Mouse (Mus musculus) G1E (cell line): ENCODE data around the gene Cep112. TPM values are rescaled to one million over a fixed set of nuclear protein-coding genes. Genes with fewer than 3 reads are reported as not detected.

Experiments used
- ATAC-seq: 2 replicates; pipeline ENCODE4 v1.8.0; 2016; ENCODE audit warnings: mild to moderate bottlenecking; ENCODE audit not compliant: insufficient number of reproducible peaks, poor library complexity, low FRiP score, severe bottlenecking; ENCODE audit errors: extremely low read depth
- DNase-seq: peaks from one replicate; pipeline ENCODE4 v3.0.0; 2012; ENCODE audit warnings: low spot score
- H3K27me3 ChIP-seq: 2 replicates; pipeline ENCODE4 v1.6.1; 2012; ENCODE audit warnings: mild to moderate bottlenecking, low read length, inconsistent platforms; ENCODE audit not compliant: insufficient read depth
- H3K36me3 ChIP-seq: replicated peaks from 2 replicates; pipeline ENCODE3; 2012; ENCODE audit warnings: mild to moderate bottlenecking, inconsistent platforms
- H3K4me1 ChIP-seq: 2 replicates; pipeline ENCODE4 v1.6.1; 2012; ENCODE audit warnings: low read depth, low read length, inconsistent platforms, mixed read lengths; ENCODE audit not compliant: insufficient read depth
- H3K4me3 ChIP-seq: 2 replicates; pipeline ENCODE4 v1.5.1; 2012; ENCODE audit warnings: low read depth, mild to moderate bottlenecking, inconsistent platforms, low read length, moderate library complexity, mixed read lengths
- H3K9me3 ChIP-seq: replicated peaks from 2 replicates; pipeline ENCODE4 v1.6.1; 2012; ENCODE audit warnings: inconsistent platforms
- CTCF ChIP-seq: IDR thresholded peaks from 2 replicates; pipeline ENCODE4 v1.5.1; 2012; ENCODE audit warnings: low read depth, low read length, inconsistent platforms, mixed read lengths
- GATA1 ChIP-seq: IDR thresholded peaks from 2 replicates; pipeline ENCODE4 v1.6.1; 2012; ENCODE audit warnings: borderline replicate concordance, low read length, inconsistent platforms, mixed read lengths
- GATA2 ChIP-seq: IDR thresholded peaks from 2 replicates; pipeline ENCODE4 v1.6.1; 2012; ENCODE audit warnings: low read depth, low read length, inconsistent platforms, borderline replicate concordance
- POLR2AphosphoS5 ChIP-seq: IDR thresholded peaks from 2 replicates; pipeline ENCODE4 v1.6.1; 2012; ENCODE audit warnings: low read depth, low read length, inconsistent platforms; ENCODE audit not compliant: insufficient replicate concordance
- TAL1 ChIP-seq: conservative IDR thresholded peaks from 2 replicates; pipeline ENCODE4 v1.6.1; 2012; ENCODE audit warnings: low read depth, low read length, inconsistent platforms, mixed read lengths
- polyA plus RNA-seq: library from polyadenylated mRNA; stranded (reverse); fragments of >175 nt; gene quantifications from 2 replicates; pipeline ENCODE4 v1.2.3, GENCODE M21; 2012
- total RNA-seq, 2 experiments: library from RNA; stranded (forward) in 1 of 2; stranded (reverse) in 1 of 2; fragments of 200-1000 nt in 1 of 2; fragments of >200 nt in 1 of 2; fragmentation: Nextera tagmentation in 1 of 2; gene quantifications; 2 replicates each; pipeline ENCODE4 v1.2.3; 2014 to 2017

Cep112 gene
- total and polyA plus RNA-seq, 3 experiments, result 0.22 TPM; not detected in 2

- no peak for DNase-seq
- Histone ChIP-seq H3K27me3 (no peaks in the 10 kb centered on the region), H3K36me3 (no peaks in the 10 kb centered on the region), H3K9me3 (peaks cover 13% of the 10 kb centered on the region), H3K4me1 (no peaks in the 10 kb centered on the region), H3K4me3 (no peak overlapping the region)
- TF ChIP-seq CTCF (no peak), GATA1 (no peak), GATA2 (no peak), TAL1 (no peak)
- ATAC-seq, result no peak
Observed at GRCm38 (mm10) chr11:108606036-108606435, 181.0 kb downstream of the Cep112 start.

- no peak overlapping the region for H3K4me3 ChIP-seq
- no peaks in the 10 kb centered on the region for H3K36me3 ChIP-seq
- DNase-seq (no peak), ATAC-seq (no peak)
- H3K9me3 ChIP-seq, result peaks cover 12% of the 10 kb centered on the region
- no peaks in the 10 kb centered on the region for H3K27me3 ChIP-seq
- H3K4me1 ChIP-seq, result no peaks in the 10 kb centered on the region
- TF ChIP-seq CTCF (no peak), TAL1 (no peak), GATA2 (no peak)
Observed at GRCm38 (mm10) chr11:108606836-108607235, 181.8 kb downstream of the Cep112 start.

GRCm38 (mm10) chr11:108620628-108621433 is 195.8 kb downstream of the Cep112 start:
- TF ChIP-seq GATA2 (no peak), GATA1 (no peak), TAL1 (no peak), CTCF (no peak), POLR2AphosphoS5 (no peak)
- no peak for ATAC-seq

GRCm38 (mm10) chr11:108621434-108621901 is 196.5 kb downstream of the Cep112 start:
- H3K4me1 ChIP-seq, result no peaks in the 10 kb centered on the region
- H3K27me3 ChIP-seq, result no peaks in the 10 kb centered on the region
- no peaks in the 10 kb centered on the region for H3K36me3 ChIP-seq
- TF ChIP-seq CTCF, result no peak
- no peak for TF ChIP-seq TAL1
- TF ChIP-seq GATA1, result no peak
- TF ChIP-seq POLR2AphosphoS5, result no peak
- TF ChIP-seq GATA2, result no peak
- peaks cover 25% of the 10 kb centered on the region for H3K9me3 ChIP-seq
- no peak overlapping the region for H3K4me3 ChIP-seq
- ATAC-seq (no peak), DNase-seq (no peak)

More at GRCm38 (mm10) chr11:108620628-108621433, 195.8 kb downstream of the Cep112 start:
- Histone ChIP-seq H3K36me3 (no peaks in the 10 kb centered on the region), H3K4me3 (no peak overlapping the region), H3K9me3 (peaks cover 28% of the 10 kb centered on the region), H3K4me1 (no peaks in the 10 kb centered on the region), H3K27me3 (no peaks in the 10 kb centered on the region)
- no peak for DNase-seq

GRCm38 (mm10) chr11:108625546-108626232 is 200.7 kb downstream of the Cep112 start:
- no peaks in the 10 kb centered on the region for H3K27me3 ChIP-seq

GRCm38 (mm10) chr11:108637780-108638179 is 212.8 kb downstream of the Cep112 start:
- TF ChIP-seq GATA2 (no peak), CTCF (no peak), POLR2AphosphoS5 (no peak), GATA1 (no peak), TAL1 (no peak)
- H3K27me3 ChIP-seq, result no peaks in the 10 kb centered on the region
- no peak overlapping the region for H3K4me3 ChIP-seq
- H3K4me1 ChIP-seq, result no peaks in the 10 kb centered on the region
- H3K36me3 ChIP-seq, result no peaks in the 10 kb centered on the region
- DNase-seq, result no peak
- ATAC-seq, result no peak
- H3K9me3 ChIP-seq, result 0 out of 2 replicates have a peak, but pooled peaks cover 6% of the 10 kb centered on the region

More at GRCm38 (mm10) chr11:108625546-108626232, 200.7 kb downstream of the Cep112 start:
- TF ChIP-seq GATA2, result no peak
- TF ChIP-seq TAL1, result no peak
- TF ChIP-seq POLR2AphosphoS5, result no peak
- no peak for TF ChIP-seq CTCF
- TF ChIP-seq GATA1, result no peak
- H3K4me1 ChIP-seq, result no peaks in the 10 kb centered on the region
- ATAC-seq (no peak), DNase-seq (no peak)
- no peaks in the 10 kb centered on the region for H3K36me3 ChIP-seq
- H3K9me3 ChIP-seq, result peaks cover 25% of the 10 kb centered on the region
- H3K4me3 ChIP-seq, result no peak overlapping the region
